Mouse (Mus musculus) olfactory bulb, adult 2 months (tissue): ENCODE data around the gene Fasn.

Experiments
- CTCF ChIP-seq: fragments of 200-500 bp; IDR thresholded peaks from 2 replicates; pipeline ENCODE4 v1.5.1; 2012; ENCODE audit warnings: low read depth, mild to moderate bottlenecking, low read length, moderate library complexity; ENCODE audit not compliant: insufficient read depth
- POLR2A ChIP-seq: fragments of 200-500 bp; IDR thresholded peaks from 2 replicates; pipeline ENCODE4 v1.6.1; 2012; ENCODE audit warnings: mild to moderate bottlenecking, low read depth, low read length, moderate library complexity; ENCODE audit not compliant: insufficient read depth

GRCm38 (mm10) chr11:120826016-120826953 is 1.9 kb upstream of the Fasn start:
- TF ChIP-seq CTCF (no peak), POLR2A (no peak)
